Mouse (Mus musculus): ENCODE data around the gene Smagp.

The Smagp gene

GRCm38 (mm10) chr15:100636700-100637501, at the start of gene Smagp:
Gene Smagp (minus strand): TSS chr15:100636940.
- peak; percentile 87 for DNase-seq

- DNase-seq: no peak
These were observed 49.7 kb upstream of the Smagp start for GRCm38 (mm10) chr15:100686434-100686833.

GRCm38 (mm10) chr15:100685849-100686248, 49.1 kb upstream of the Smagp start:
- DNase-seq: no peak

GRCm38 (mm10) chr15:100685255-100685654, 48.5 kb upstream of the Smagp start:
- DNase-seq: no peak

- DNase-seq: no peak
These were observed 47.7 kb upstream of the Smagp start for GRCm38 (mm10) chr15:100684450-100684849.

- DNase-seq: peak; percentile 90
These were observed 46.3 kb upstream of the Smagp start for GRCm38 (mm10) chr15:100683041-100683440.

- DNase-seq: peak; percentile 60
These were observed 45.0 kb upstream of the Smagp start for GRCm38 (mm10) chr15:100681770-100682169.

- DNase-seq: no peak
These were observed 43.6 kb upstream of the Smagp start for GRCm38 (mm10) chr15:100680381-100680780.

GRCm38 (mm10) chr15:100679005-100679404, 42.3 kb upstream of the Smagp start:
- peak; percentile 85 for DNase-seq

- DNase-seq: peak; percentile 83
These were observed 41.8 kb upstream of the Smagp start for GRCm38 (mm10) chr15:100678581-100678980.

GRCm38 (mm10) chr15:100677675-100678074, 40.9 kb upstream of the Smagp start:
- DNase-seq: no peak

- DNase-seq: no peak
These were observed 39.8 kb upstream of the Smagp start for GRCm38 (mm10) chr15:100676521-100676920.

GRCm38 (mm10) chr15:100675486-100675885, 38.7 kb upstream of the Smagp start:
- no peak for DNase-seq

- no peak for DNase-seq
These were observed 37.8 kb upstream of the Smagp start for GRCm38 (mm10) chr15:100674566-100674965.

- no peak for DNase-seq
These were observed 37.0 kb upstream of the Smagp start for GRCm38 (mm10) chr15:100673585-100674391.

GRCm38 (mm10) chr15:100670833-100671232, 34.1 kb upstream of the Smagp start:
- peak; percentile 44 for DNase-seq

- DNase-seq: no peak
These were observed 33.3 kb upstream of the Smagp start for GRCm38 (mm10) chr15:100670004-100670403.

- DNase-seq: no peak
These were observed 32.6 kb upstream of the Smagp start, which contains the start of gene Bin2 for GRCm38 (mm10) chr15:100669337-100669736. Gene Bin2 (minus strand): TSS chr15:100669553.

- no peak for DNase-seq
These were observed 31.3 kb upstream of the Smagp start for GRCm38 (mm10) chr15:100667871-100668545.

- DNase-seq: no peak
These were observed 30.7 kb upstream of the Smagp start for GRCm38 (mm10) chr15:100667420-100667819.

GRCm38 (mm10) chr15:100666851-100667250, 30.1 kb upstream of the Smagp start:
- no peak for DNase-seq

GRCm38 (mm10) chr15:100666219-100666696, 29.5 kb upstream of the Smagp start:
- no peak for DNase-seq
